Mouse (Mus musculus) v-Abl transformed pro-B cells (cell line): ENCODE results near the gene Col8a2.

Experiments used
- in situ Hi-C, 2 experiments: fragments of 400-800 bp; cut with MboI; formaldehyde crosslinking; loops; one replicate each; pipeline ENCODE4 v1.15.1; 2025; ENCODE audit not compliant: unreplicated experiment in 2 of 2

The Col8a2 gene

GRCm38 (mm10) chr4:126286492-126286891 is at the start of gene Col8a2:
TSS of gene Col8a2 (plus strand) at chr4:126286793.
- in situ Hi-C loops: no loop called here

GRCm38 (mm10) chr4:126237721-126238242 is 48.8 kb upstream of the Col8a2 start:
- in situ Hi-C loops: no loop called here

- in situ Hi-C loops: no loop called here
These were observed 46.6 kb upstream of the Col8a2 start for GRCm38 (mm10) chr4:126239862-126240475.

- in situ Hi-C loops: no loop called here
These were observed 44.6 kb upstream of the Col8a2 start for GRCm38 (mm10) chr4:126241956-126242355.

GRCm38 (mm10) chr4:126242510-126242909 is 44.1 kb upstream of the Col8a2 start:
- in situ Hi-C loops: no loop called here

- in situ Hi-C loops: no loop called here
These were observed 40.2 kb upstream of the Col8a2 start for GRCm38 (mm10) chr4:126246202-126246889.

- in situ Hi-C loops: no loop called here
These were observed 38.2 kb upstream of the Col8a2 start for GRCm38 (mm10) chr4:126248261-126248868.

- in situ Hi-C loops: loop anchor here in 1 of 2 experiments (25.0 kb wide), 1 partner anchor 163 kb away; the partner anchor contains the start of gene Lsm10
These were observed 35.9 kb upstream of the Col8a2 start for GRCm38 (mm10) chr4:126250659-126251058.

GRCm38 (mm10) chr4:126251655-126252254 is 34.8 kb upstream of the Col8a2 start:
- in situ Hi-C loops: loop anchor here in 1 of 2 experiments (25.0 kb wide), 1 partner anchor 164 kb away; the partner anchor contains the start of gene Lsm10

- in situ Hi-C loops: loop anchor here in 1 of 2 experiments (25.0 kb wide), 1 partner anchor 165 kb away; the partner anchor contains the start of gene Lsm10
These were observed 34.0 kb upstream of the Col8a2 start for GRCm38 (mm10) chr4:126252411-126253237.

GRCm38 (mm10) chr4:126253637-126254272 is 32.8 kb upstream of the Col8a2 start:
- in situ Hi-C loops: loop anchor here in 1 of 2 experiments (25.0 kb wide), 1 partner anchor 166 kb away; the partner anchor contains the start of gene Lsm10

- in situ Hi-C loops: loop anchor here in 1 of 2 experiments (5.0 to 25.0 kb wide), 2 partner anchors 67 to 167 kb away; partner anchors contain the start of gene Lsm10
These were observed 32.1 kb upstream of the Col8a2 start for GRCm38 (mm10) chr4:126254315-126255112.

GRCm38 (mm10) chr4:126255113-126256001 is 31.2 kb upstream of the Col8a2 start:
- in situ Hi-C loops: loop anchor here in 1 of 2 experiments (5.0 to 25.0 kb wide), 2 partner anchors 68 to 168 kb away; partner anchors contain the start of gene Lsm10

- in situ Hi-C loops: loop anchor here in 1 of 2 experiments (5.0 to 25.0 kb wide), 2 partner anchors 69 to 169 kb away; partner anchors contain the start of gene Lsm10
These were observed 30.3 kb upstream of the Col8a2 start, which contains the start of gene Map7d1 for GRCm38 (mm10) chr4:126256131-126256791. TSS of gene Map7d1 (minus strand) at chr4:126256343.

- in situ Hi-C loops: loop anchor here in 1 of 2 experiments (5.0 to 25.0 kb wide), 2 partner anchors 70 to 170 kb away; partner anchors contain the start of gene Lsm10
These were observed 29.4 kb upstream of the Col8a2 start for GRCm38 (mm10) chr4:126256967-126257881.
